29 mouse cellular contexts compared by ENCODE assay signal in the genomic region with DNA sequence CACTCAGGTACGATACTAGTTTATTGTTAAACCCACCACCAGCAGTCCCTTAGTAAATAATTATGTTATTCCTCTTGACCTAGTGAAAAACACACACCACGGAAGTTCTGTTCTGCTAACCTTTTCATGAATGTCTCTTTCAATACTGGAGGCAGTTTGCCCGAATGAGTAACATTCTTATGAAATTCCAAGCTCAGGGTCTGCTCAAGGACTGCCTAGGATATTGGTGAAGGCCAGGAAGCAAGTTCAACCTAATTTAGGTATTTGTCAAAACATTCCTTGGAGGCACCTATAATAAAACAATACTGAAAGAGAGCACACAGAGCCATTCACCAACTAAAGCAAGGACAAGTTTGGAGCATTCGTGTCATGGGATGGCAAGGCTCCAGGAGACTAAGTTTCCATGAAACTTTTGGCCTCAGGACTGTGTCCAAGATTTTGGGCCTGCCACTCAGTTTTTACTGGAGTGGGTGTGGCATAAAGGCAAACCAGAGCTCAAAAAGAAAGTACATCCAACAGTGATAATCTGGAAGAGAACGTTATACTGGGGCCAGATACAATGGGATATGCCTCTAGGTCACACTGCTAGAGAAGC. TPM values are rescaled to one million over a fixed set of nuclear protein-coding genes. Genes with fewer than 3 reads are reported as not detected.
A peak's percentile ranks its signal among the peaks of the same experiment; 100 is the strongest.
DNase-seq lines count a peak whose midpoint lies in the region; ATAC-seq and TF ChIP-seq lines count a peak whose summit lies in the region.
"Had no signal": no experiment of that assay in that cellular context is flagged by ENCODE, and none has a peak within 500 bp of the region (broad histone marks: within the 10 kb centered on the region; RNA-seq: fewer than 3 reads in every experiment).

No protein-coding gene starts in this region.

- 68% methylated on average over 5 of the region's 5 CpGs for WGBS in kidney, postnatal 0 days
- WGBS in heart, adult 2 months, result 69% methylated on average over 5 of the region's 5 CpGs

- ATAC-seq in kidney, postnatal 0 days (replicated peaks; ENCODE audit: low FRiP score, low read depth), result no peak
- ATAC-seq: forebrain, embryonic 16.5 days; hindbrain, embryonic 16.5 days; intestine, embryonic 15.5 days; liver, embryonic 12.5 days had no signal

- no peak overlapping the region for H3K4me3 ChIP-seq in kidney, postnatal 0 days (replicated peaks; ENCODE audit: low read depth, low read length)
- H3K4me3 ChIP-seq in heart, adult 2 months, result no peak overlapping the region
- H3K4me3 ChIP-seq: forebrain, embryonic 10.5 days; heart, embryonic 12.5 days; hindbrain, embryonic 10.5 days; intestine, embryonic 15.5 days; layer of hippocampus, adult 2 months; limb, embryonic 10.5 days; liver, embryonic 12.5 days; neural tube, embryonic 12.5 days had no signal

- TF ChIP-seq POLR2A in heart, adult 2 months (IDR thresholded peaks at IDR 0.05; ENCODE audit: insufficient read depth, low read depth, low read length), result no peak

- no peak for TF ChIP-seq CTCF in kidney, postnatal 0 days (IDR thresholded peaks at IDR 0.05; ENCODE audit: low read depth)
- TF ChIP-seq CTCF in heart, adult 2 months (IDR thresholded peaks at IDR 0.05), result no peak

- no peaks in the 10 kb centered on the region for H3K36me3 ChIP-seq in kidney, postnatal 0 days (ENCODE audit: insufficient read depth, low read length)
- H3K36me3 ChIP-seq in heart, adult 2 months (ENCODE audit: control insufficient read depth, insufficient read depth, low read length), result no peaks in the 10 kb centered on the region; the same call in 1 of the 2 replicates
- H3K36me3 ChIP-seq: forebrain, embryonic 10.5 days; hindbrain, embryonic 10.5 days; intestine, embryonic 15.5 days; limb, embryonic 10.5 days; neural tube, embryonic 12.5 days had no signal

- H3K27me3 ChIP-seq in kidney, postnatal 0 days (ENCODE audit: insufficient read depth, low read length), result no peaks in the 10 kb centered on the region
- no peaks in the 10 kb centered on the region for H3K27me3 ChIP-seq in heart, adult 2 months (ENCODE audit: control insufficient read depth, insufficient read depth, low read length)
- H3K27me3 ChIP-seq: heart, embryonic 12.5 days; intestine, embryonic 15.5 days; liver, embryonic 12.5 days; neural tube, embryonic 12.5 days had no signal

- DNase-seq in adrenal gland, adult (ENCODE audit: inconsistent age in 2 of 2, low spot score in 1 of 2), result peak; percentile 33 to 85
- DNase-seq in adrenal gland, adult 18-20 months (ENCODE audit: low spot score in 2 of 2), result no peak
- DNase-seq in kidney, postnatal 0 days (ENCODE audit: low spot score), result no peak
- DNase-seq in kidney, adult 18-20 months, result no peak
- peak; percentile 44 for DNase-seq in NIH3T3 (ENCODE audit: low read depth)
- DNase-seq in adrenal gland, postnatal 36 days, result peak; percentile 37 to 51
- no peak for DNase-seq in heart, adult 2 months
- DNase-seq: cerebellum, adult 18-20 months; cerebellum, postnatal 14 days; gastrocnemius, postnatal 14 days; heart, adult 11 months; heart, postnatal 10 days; lung, embryonic 14.5 days; lung, postnatal 4 days; midbrain, embryonic 14.5 days; retina, postnatal 1 day; right cerebral cortex, postnatal 25 days; thymus, postnatal 25 days had no signal

- no peak for TF ChIP-seq EP300 in heart, adult 2 months (IDR thresholded peaks at IDR 0.05; ENCODE audit: insufficient read depth, low read depth, low read length)

- no peaks in the 10 kb centered on the region for H3K4me1 ChIP-seq in kidney, postnatal 0 days (replicated peaks; ENCODE audit: insufficient read depth, low read length)
- H3K4me1 ChIP-seq in heart, adult 2 months (ENCODE audit: control insufficient read depth, insufficient read depth, low read length), result no peaks in the 10 kb centered on the region
- H3K4me1 ChIP-seq: forebrain, embryonic 10.5 days; heart, embryonic 12.5 days; limb, embryonic 10.5 days; neural tube, embryonic 12.5 days had no signal

- H3K4me2 ChIP-seq in kidney, postnatal 0 days (ENCODE audit: low read length), result no peak overlapping the region
- H3K4me2 ChIP-seq: heart, embryonic 12.5 days; intestine, embryonic 15.5 days; liver, embryonic 12.5 days; lung, embryonic 14.5 days; neural tube, embryonic 12.5 days had no signal

- no peak overlapping the region for H3K9ac ChIP-seq in kidney, postnatal 0 days (ENCODE audit: low read depth, low read length)
- no peak overlapping the region for H3K9ac ChIP-seq in heart, adult 2 months (ENCODE audit: low read depth, low read length)
- H3K9ac ChIP-seq: heart, embryonic 12.5 days; intestine, embryonic 15.5 days; liver, embryonic 12.5 days; lung, embryonic 14.5 days; neural tube, embryonic 12.5 days had no signal

- H3K27ac ChIP-seq in kidney, postnatal 0 days, result 0 out of 2 replicates have a peak overlapping the region, but pooled peaks have one; percentile 4
- no peak overlapping the region for H3K27ac ChIP-seq in heart, adult 2 months
- H3K27ac ChIP-seq: forebrain, embryonic 10.5 days; hindbrain, embryonic 10.5 days; layer of hippocampus, adult 2 months; limb, embryonic 10.5 days; liver, embryonic 12.5 days; neural tube, embryonic 12.5 days had no signal

- H3K9me3 ChIP-seq in kidney, postnatal 0 days (replicated peaks; ENCODE audit: low read length), result no peaks in the 10 kb centered on the region
- H3K9me3 ChIP-seq: forebrain, embryonic 10.5 days; heart, embryonic 12.5 days; hindbrain, embryonic 10.5 days; intestine, embryonic 15.5 days; limb, embryonic 10.5 days; liver, embryonic 12.5 days; neural tube, embryonic 12.5 days had no signal

- intact Hi-C loops in heart, adult 2 months (cut with DNase I), result no loop called here

- no peaks in the 10 kb centered on the region for H3K79me2 ChIP-seq in heart, adult 2 months (replicated peaks; ENCODE audit: control insufficient read depth, insufficient read depth, low read length)

RNA-seq across cellular contexts. Expression of gene Abcc2, which starts 12.5 kb away (rescaled TPM):
- under 1 TPM; 0.13 to 0.20 TPM for total RNA-seq in adrenal gland, adult 18-20 months (2021)
- polyA plus RNA-seq in kidney, postnatal 0 days (2015; fragmentation: Nextera tagmentation; extraction: Ambion mirVana), result 7.4 and 7.9 TPM in 2 replicates
- total RNA-seq in adrenal gland, postnatal 36 days (2021), result under 1 TPM; 0.10 to 0.30 TPM
- not detected for total RNA-seq in heart, adult 2 months (2021)
- polyA plus RNA-seq in heart, adult 2 months (2012; rRNA removed), result 0.06 and 0.15 TPM in 2 replicates
- total RNA-seq: gastrocnemius, postnatal 14 days; heart, postnatal 10 days; layer of hippocampus, adult 2 months; megakaryocyte-erythroid progenitor cell, adult 5-6 weeks had no signal
- polyA plus RNA-seq: forebrain, embryonic 10.5 days; forebrain, embryonic 16.5 days; hindbrain, embryonic 10.5 days; lung, embryonic 14.5 days; midbrain, embryonic 14.5 days had no signal

RNA-seq across cellular contexts. Expression of gene Cox15, which starts 16.7 kb away (rescaled TPM):
- total RNA-seq in adrenal gland, adult 18-20 months (2021), result 10 to 100 TPM; 28.9 to 37.3 TPM
- polyA plus RNA-seq in kidney, postnatal 0 days (2015; fragmentation: Nextera tagmentation; extraction: Ambion mirVana), result 6.4 and 7.7 TPM in 2 replicates
- total RNA-seq in adrenal gland, postnatal 36 days (2021), result 10 to 100 TPM; 35.3 to 43.6 TPM
- total RNA-seq in heart, adult 2 months (2021), result 10 to 100 TPM; 25.0 to 27.0 TPM
- polyA plus RNA-seq in heart, adult 2 months (2012; rRNA removed), result 22.5 and 28.8 TPM in 2 replicates

RNA-seq across cellular contexts. Expression of gene Cutc, which starts 16.7 kb away (rescaled TPM):
- 1 to 10 TPM; 7.2 to 8.2 TPM for total RNA-seq in adrenal gland, adult 18-20 months (2021)
- 24.0 and 24.9 TPM in 2 replicates for polyA plus RNA-seq in kidney, postnatal 0 days (2015; fragmentation: Nextera tagmentation; extraction: Ambion mirVana)
- 10 to 100 TPM in 1 of 2 experiments, 1 to 10 TPM in 1; 7.5 to 14.7 TPM for total RNA-seq in adrenal gland, postnatal 36 days (2021)
- total RNA-seq in heart, adult 2 months (2021), result 10 to 100 TPM; 12.1 to 15.0 TPM
- 8.6 and 14.5 TPM in 2 replicates for polyA plus RNA-seq in heart, adult 2 months (2012; rRNA removed)

Comparison
In these comparisons a context has a peak if more than half of its experiments do, and no peak if none do; other contexts are left out.
1. DNase-seq: peak in adrenal gland, adult (2 of 2), NIH3T3 (single experiment) and adrenal gland, postnatal 36 days (2 of 2); none in adrenal gland, adult 18-20 months (0 of 2), kidney, postnatal 0 days (single experiment), kidney, adult 18-20 months (single experiment) and heart, adult 2 months (0 of 2).